Mouse (Mus musculus) CH12.LX (cell line): ENCODE measurements around the gene Ankra2.

ENCODE experiments used
- CHD1 ChIP-seq: IDR thresholded peaks from 2 replicates; pipeline ENCODE4 v1.6.1; 2012; ENCODE audit warnings: low read depth, low read length, improper control_type of control experiment, inconsistent platforms
- CTCF ChIP-seq, 2 experiments: IDR thresholded peaks in 1 of 2; conservative IDR thresholded peaks in 1 of 2; 2 replicates each; pipeline ENCODE4 v1.5.1; 2011 to 2012; ENCODE audit warnings: low read depth in 2 of 2, low read length in 2 of 2, improper control_type of control experiment in 1 of 2, inconsistent platforms in 1 of 2, mild to moderate bottlenecking in 1 of 2, moderate library complexity in 1 of 2
- EP300 ChIP-seq: IDR thresholded peaks from 2 replicates; pipeline ENCODE4 v1.6.1; 2011; ENCODE audit warnings: low read length, improper control_type of control experiment
- GABPA ChIP-seq: IDR thresholded peaks from 2 replicates; pipeline ENCODE4 v1.6.1; 2012; ENCODE audit warnings: low read depth, low read length, improper control_type of control experiment, inconsistent platforms; ENCODE audit not compliant: insufficient replicate concordance
- KAT2A ChIP-seq: IDR thresholded peaks from 2 replicates; pipeline ENCODE4 v1.6.1; 2012; ENCODE audit warnings: low read length, improper control_type of control experiment, inconsistent platforms; ENCODE audit not compliant: insufficient replicate concordance
- MAX ChIP-seq: IDR thresholded peaks from 2 replicates; pipeline ENCODE4 v1.6.1; 2011; ENCODE audit warnings: low read length, improper control_type of control experiment
- MYC ChIP-seq: IDR thresholded peaks from 2 replicates; pipeline ENCODE4 v1.6.1; 2011; ENCODE audit warnings: low read depth, mild to moderate bottlenecking, improper control_type of control experiment, low read length
- NELFE ChIP-seq: IDR thresholded peaks from 2 replicates; pipeline ENCODE4 v1.6.1; 2011; ENCODE audit warnings: low read depth, low read length, improper control_type of control experiment
- POLR2A ChIP-seq: IDR thresholded peaks from 2 replicates; pipeline ENCODE4 v1.6.1; 2011; ENCODE audit warnings: low read depth, mild to moderate bottlenecking, improper control_type of control experiment, low read length
- USF1 ChIP-seq: IDR thresholded peaks from 2 replicates; pipeline ENCODE4 v1.6.1; 2014; ENCODE audit warnings: low read depth, mild to moderate bottlenecking, inconsistent platforms, low read length, improper control_type of control experiment
- USF2 ChIP-seq: conservative IDR thresholded peaks from 2 replicates; pipeline ENCODE4 v1.6.1; 2011; ENCODE audit warnings: low read depth, low read length, improper control_type of control experiment
- ZKSCAN1 ChIP-seq: IDR thresholded peaks from 2 replicates; pipeline ENCODE4 v1.6.1; 2012; ENCODE audit warnings: low read depth, inconsistent platforms, low read length, improper control_type of control experiment, borderline replicate concordance
- ZMIZ1 ChIP-seq: IDR thresholded peaks from 2 replicates; pipeline ENCODE4 v1.6.1; 2012; ENCODE audit warnings: low read depth, mild to moderate bottlenecking, inconsistent platforms, low read length, improper control_type of control experiment
- ZNF384 ChIP-seq: IDR thresholded peaks from 2 replicates; pipeline ENCODE4 v1.6.1; 2012; ENCODE audit warnings: low read depth, low read length, improper control_type of control experiment, inconsistent platforms

- no peak for TF ChIP-seq MYC
- TF ChIP-seq CTCF (conservative IDR thresholded peaks at IDR 0.05 in 1 of 2, IDR thresholded peaks at IDR 0.05 in 1 of 2; ENCODE audit: low read depth in 2 of 2, low read length in 2 of 2), result no peak
- TF ChIP-seq GABPA, result no peak
- no peak for TF ChIP-seq USF2
- no peak for TF ChIP-seq CHD1
- TF ChIP-seq MAX, result no peak
- no peak for TF ChIP-seq POLR2A
- no peak for TF ChIP-seq ZKSCAN1
- TF ChIP-seq EP300, result no peak
- no peak for TF ChIP-seq ZNF384
- TF ChIP-seq NELFE, result no peak
- TF ChIP-seq USF1, result no peak
- no peak for TF ChIP-seq KAT2A
- TF ChIP-seq ZMIZ1, result no peak
Measured at GRCm38 (mm10) chr13:98263458-98263987, 649 bp downstream of the Ankra2 start.
